Comparison of ENCODE assay signal across 23 mouse cellular contexts in genomic region chr5:117891545-117891944, GRCm38 (mm10).
DNase-seq lines count a peak whose midpoint lies in the region; ATAC-seq and TF ChIP-seq lines count a peak whose summit lies in the region.
"Had no signal": no experiment of that assay in that cellular context is flagged by ENCODE, and none has a peak within 500 bp of the region (broad histone marks: within the 10 kb centered on the region; RNA-seq: fewer than 3 reads in every experiment).

No protein-coding gene starts in this region.

- 22% methylated on average over 5 of the region's 5 CpGs for WGBS in spleen, adult 2 months
- 41% methylated on average over 5 of the region's 5 CpGs for WGBS in olfactory bulb, adult 2 months
- 78% methylated on average over 5 of the region's 5 CpGs for WGBS in hindbrain, postnatal 0 days

- DNase-seq in spleen, adult 2 months (ENCODE audit: low read depth in 1 of 2, low spot score in 2 of 2), result no peak
- DNase-seq in spleen, adult 18-20 months, result no peak
- DNase-seq in A20 (ENCODE audit: low read depth, low spot score), result peak; percentile 41
- DNase-seq in hindbrain, postnatal 0 days (ENCODE audit: low spot score), result no peak
- no peak for DNase-seq in kidney, postnatal 14 days
- DNase-seq: adrenal gland, adult 2 months; adrenal gland, postnatal 14 days; B cell, adult 2 months; cerebellum, adult 18-20 months; cerebellum, adult 9-10 months; cerebellum, postnatal 14 days; forebrain, postnatal 0 days; gastrocnemius, postnatal 25 days; heart, adult 18-20 months; heart, postnatal 10 days; heart, postnatal 36 days had no signal

- no peak for ATAC-seq in hindbrain, postnatal 0 days
- ATAC-seq: forebrain, embryonic 14.5 days; forebrain, postnatal 0 days had no signal

- no peaks in the 10 kb centered on the region for H3K9me3 ChIP-seq in hindbrain, postnatal 0 days (ENCODE audit: low read length)
- H3K9me3 ChIP-seq: heart, embryonic 12.5 days; heart, embryonic 15.5 days; hindbrain, embryonic 10.5 days had no signal

- H3K4me3 ChIP-seq in spleen, adult 2 months (ENCODE audit: extremely low read depth, insufficient read depth, insufficient read length), result no peak overlapping the region
- no peak overlapping the region for H3K4me3 ChIP-seq in bone marrow macrophage, adult 2 months (ENCODE audit: insufficient read depth, low read length)
- no peak overlapping the region for H3K4me3 ChIP-seq in olfactory bulb, adult 2 months (ENCODE audit: insufficient read depth, low read depth, low read length)
- no peak overlapping the region for H3K4me3 ChIP-seq in hindbrain, postnatal 0 days (ENCODE audit: low read length)
- H3K4me3 ChIP-seq: heart, embryonic 12.5 days; heart, embryonic 15.5 days; hindbrain, embryonic 10.5 days had no signal

- H3K9ac ChIP-seq in hindbrain, postnatal 0 days (replicated peaks; ENCODE audit: low read length), result no peak overlapping the region
- H3K9ac ChIP-seq: forebrain, postnatal 0 days; heart, embryonic 12.5 days; heart, embryonic 15.5 days; hindbrain, embryonic 14.5 days had no signal

- H3K27me3 ChIP-seq in spleen, adult 2 months (ENCODE audit: control insufficient read depth, insufficient read depth, low read length), result no peaks in the 10 kb centered on the region
- no peaks in the 10 kb centered on the region for H3K27me3 ChIP-seq in hindbrain, postnatal 0 days (ENCODE audit: insufficient read depth, low read length)
- H3K27me3 ChIP-seq: heart, embryonic 12.5 days; heart, embryonic 15.5 days had no signal

- H3K4me1 ChIP-seq in spleen, adult 2 months (ENCODE audit: control insufficient read depth, insufficient read depth, insufficient read length), result no peaks in the 10 kb centered on the region
- H3K4me1 ChIP-seq in bone marrow macrophage, adult 2 months (ENCODE audit: control insufficient read depth, insufficient read depth, low read length), result peaks cover 24% of the 10 kb centered on the region
- H3K4me1 ChIP-seq in olfactory bulb, adult 2 months (ENCODE audit: control insufficient read depth, insufficient read depth, low read length), result peaks cover 27% of the 10 kb centered on the region
- no peaks in the 10 kb centered on the region for H3K4me1 ChIP-seq in hindbrain, postnatal 0 days (ENCODE audit: insufficient read depth, low read length)
- H3K4me1 ChIP-seq: heart, embryonic 15.5 days had no signal

- no peak for TF ChIP-seq POLR2A in spleen, adult 2 months (IDR thresholded peaks at IDR 0.05; ENCODE audit: low read depth, low read length)
- no peak for TF ChIP-seq POLR2A in bone marrow macrophage, adult 2 months (IDR thresholded peaks at IDR 0.05; ENCODE audit: borderline replicate concordance, low read depth, low read length)
- TF ChIP-seq POLR2A in olfactory bulb, adult 2 months (IDR thresholded peaks at IDR 0.05; ENCODE audit: insufficient read depth, low read depth, low read length), result no peak

- peak overlapping the region; percentile 32; the same call in 1 of the 2 replicates for H3K27ac ChIP-seq in spleen, adult 2 months (ENCODE audit: insufficient read depth, low read length)
- H3K27ac ChIP-seq in bone marrow macrophage, adult 2 months (ENCODE audit: insufficient read depth, low read depth, low read length), result peak overlapping the region; percentile 41; the same call in 1 of the 2 replicates
- peak overlapping the region; percentile 27; the same call in 1 of the 2 replicates for H3K27ac ChIP-seq in olfactory bulb, adult 2 months (ENCODE audit: insufficient read depth, low read depth, low read length)
- H3K27ac ChIP-seq in hindbrain, postnatal 0 days, result no peak overlapping the region
- H3K27ac ChIP-seq: heart, embryonic 15.5 days; hindbrain, embryonic 10.5 days; hindbrain, embryonic 14.5 days had no signal

- no peak overlapping the region for H3K4me2 ChIP-seq in hindbrain, postnatal 0 days (ENCODE audit: low read depth, low read length)
- H3K4me2 ChIP-seq: heart, embryonic 12.5 days; heart, embryonic 15.5 days; hindbrain, embryonic 14.5 days had no signal

- no peaks in the 10 kb centered on the region for H3K36me3 ChIP-seq in spleen, adult 2 months (ENCODE audit: control insufficient read depth, insufficient read depth, low read length)
- H3K36me3 ChIP-seq in hindbrain, postnatal 0 days (ENCODE audit: insufficient read depth, low read length), result no peaks in the 10 kb centered on the region
- H3K36me3 ChIP-seq: heart, embryonic 12.5 days; heart, embryonic 15.5 days; hindbrain, embryonic 10.5 days had no signal

- no peak for TF ChIP-seq CTCF in spleen, adult 2 months (IDR thresholded peaks at IDR 0.05; ENCODE audit: extremely low read depth, insufficient read depth, insufficient read length, insufficient replicate concordance)
- TF ChIP-seq CTCF in bone marrow macrophage, adult 2 months (IDR thresholded peaks at IDR 0.05; ENCODE audit: low read depth, low read length), result no peak
- no peak for TF ChIP-seq CTCF in olfactory bulb, adult 2 months (IDR thresholded peaks at IDR 0.05; ENCODE audit: insufficient read depth, low read depth, low read length)
- TF ChIP-seq CTCF in hindbrain, postnatal 0 days (IDR thresholded peaks at IDR 0.05; ENCODE audit: low read depth), result no peak
